Mouse (Mus musculus) cerebellum, postnatal 14 days (tissue): Measurements from ENCODE around the gene Zfp786.
A peak's percentile ranks its signal among the peaks of the same experiment; 100 is the strongest.

Experiments used
- DNase-seq, 2 experiments: peaks; one replicate each; pipeline ENCODE4 v3.0.0; 2021; ENCODE audit warnings: mixed read lengths in 2 of 2

Zfp786 gene

GRCm38 (mm10) chr6:47771760-47772159, 58.9 kb downstream of the Zfp786 start:
- peak in 1 of 2 experiments; percentile 20 for DNase-seq

- peak in 1 of 2 experiments; percentile 0 for DNase-seq
Observed at GRCm38 (mm10) chr6:47771113-47771512, 59.6 kb downstream of the Zfp786 start.

GRCm38 (mm10) chr6:47769861-47770260, 60.8 kb downstream of the Zfp786 start:
- DNase-seq = peak; percentile 26 to 40
